Mouse (Mus musculus) midbrain, embryonic 16.5 days (tissue): ENCODE results near the gene Cad. TPM values are rescaled to one million over a fixed set of nuclear protein-coding genes. Genes with fewer than 3 reads are reported as not detected.

ENCODE experiments used
- ATAC-seq: fragments of 200-750 bp; cut with Nextera tagmentation; 2 replicates; pipeline ENCODE4 v1.8.0; 2017; ENCODE audit warnings: moderate TSS enrichment
- H3K27ac ChIP-seq: fragments of 300-500 bp; sonication (generic); 2 replicates; pipeline ENCODE4 v1.5.1; 2014; ENCODE audit warnings: mild to moderate bottlenecking, low read length, mixed read lengths
- H3K27me3 ChIP-seq: fragments of 300-500 bp; sonication (generic); 2 replicates; pipeline ENCODE4 v1.6.1; 2014; ENCODE audit warnings: low read depth, low read length, mixed read lengths; ENCODE audit not compliant: control insufficient read depth, insufficient read depth
- H3K36me3 ChIP-seq: fragments of 300-500 bp; sonication (generic); 2 replicates; pipeline ENCODE4 v1.6.1; 2014; ENCODE audit warnings: mild to moderate bottlenecking, low read length, moderate library complexity, mixed read lengths; ENCODE audit not compliant: control insufficient read depth, insufficient read depth
- H3K4me1 ChIP-seq: fragments of 300-500 bp; sonication (generic); 2 replicates; pipeline ENCODE4 v1.6.1; 2014; ENCODE audit warnings: mild to moderate bottlenecking, low read length, mixed read lengths; ENCODE audit not compliant: control insufficient read depth, insufficient read depth
- H3K4me2 ChIP-seq: fragments of 300-500 bp; sonication (generic); 2 replicates; pipeline ENCODE4 v1.6.1; 2014; ENCODE audit warnings: mild to moderate bottlenecking, low read length, mixed read lengths
- H3K4me3 ChIP-seq: fragments of 300-500 bp; sonication (generic); 2 replicates; pipeline ENCODE4 v1.5.1; 2014; ENCODE audit warnings: low read depth, mild to moderate bottlenecking, low read length, moderate library complexity, mixed read lengths
- H3K9ac ChIP-seq: fragments of 300-500 bp; sonication (generic); 2 replicates; pipeline ENCODE4 v1.6.1; 2014; ENCODE audit warnings: low read depth, low read length, mixed read lengths
- H3K9me3 ChIP-seq: fragments of 300-500 bp; sonication (generic); replicated peaks from 2 replicates; pipeline ENCODE4 v1.6.1; 2014; ENCODE audit warnings: mild to moderate bottlenecking, low read length, mixed read lengths; ENCODE audit not compliant: control insufficient read depth, poor library complexity, severe bottlenecking
- WGBS: fragments of 180-500 bp; shearing (Covaris S2); extraction: QIAGEN DNeasy Blood & Tissue Kit; methylation state at CpG from one replicate; pipeline ENCODE4 v1.1.7; 2014; 5-methylcytosine and 5-hydroxymethylcytosine counted together
- polyA plus RNA-seq: library from polyadenylated mRNA; unstranded; fragments of >200 nt; fragmentation: Nextera tagmentation; extraction: Ambion mirVana; gene quantifications from 2 replicates; pipeline ENCODE4 v1.2.1, GENCODE M21; 2015

Gene Cad
- polyA plus RNA-seq, 1 experiment from 2014 or later: 14.8 TPM

DNA sequence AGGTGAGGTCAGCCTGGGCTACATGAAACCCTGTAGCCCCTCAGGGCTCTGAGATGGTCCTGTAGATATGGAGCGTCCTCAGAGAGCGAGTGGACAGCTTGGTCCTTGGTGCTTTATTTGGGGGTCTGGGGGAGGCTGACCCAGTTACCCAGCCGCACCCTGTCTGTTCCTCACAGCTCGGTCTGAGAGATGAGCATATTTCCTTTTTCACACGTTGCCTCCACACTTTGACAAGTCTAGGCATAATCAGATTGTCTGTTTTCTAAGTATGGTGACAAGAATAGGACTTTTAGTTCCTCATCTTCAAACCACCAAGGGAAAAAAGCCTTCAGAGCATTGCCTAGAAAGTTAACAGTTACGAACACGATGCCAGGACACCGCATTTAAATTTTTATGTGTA, 66.5 kb downstream of the Cad start:
- Histone ChIP-seq H3K4me3 (no peak overlapping the region), H3K9me3 (no peaks in the 10 kb centered on the region), H3K27me3 (no peaks in the 10 kb centered on the region), H3K4me1 (no peaks in the 10 kb centered on the region), H3K27ac (no peak overlapping the region), H3K4me2 (no peak overlapping the region), H3K9ac (no peak overlapping the region), H3K36me3 (no peaks in the 10 kb centered on the region)
- no peak for ATAC-seq
- 88% methylated on average over 8 of the region's 8 CpGs for WGBS

GRCm38 (mm10) chr5:31123481-31123880, 68.9 kb downstream of the Cad start:
- no peak for ATAC-seq
- Histone ChIP-seq H3K4me1 (no peaks in the 10 kb centered on the region), H3K36me3 (no peaks in the 10 kb centered on the region), H3K9me3 (no peaks in the 10 kb centered on the region), H3K9ac (no peak overlapping the region), H3K4me2 (no peak overlapping the region), H3K27me3 (no peaks in the 10 kb centered on the region), H3K4me3 (no peak overlapping the region), H3K27ac (no peak overlapping the region)
- WGBS: 47% methylated on average over 2 of the region's 2 CpGs

- no peak overlapping the region for H3K4me3 ChIP-seq
- no peak overlapping the region for H3K9ac ChIP-seq
- H3K4me1 ChIP-seq: no peaks in the 10 kb centered on the region
- no peaks in the 10 kb centered on the region for H3K9me3 ChIP-seq
- H3K4me2 ChIP-seq: no peak overlapping the region
- H3K27me3 ChIP-seq: peaks cover 3% of the 10 kb centered on the region; the same call in 1 of the 2 replicates
- H3K27ac ChIP-seq: no peak overlapping the region
- H3K36me3 ChIP-seq: no peaks in the 10 kb centered on the region
- 45% methylated on average over 5 of the region's 5 CpGs for WGBS
- ATAC-seq: no peak
These were observed 71.5 kb downstream of the Cad start for GRCm38 (mm10) chr5:31126050-31126449.

Other genes starting within 250 kb of the Cad start
- gene Mapre3, start 240.1 kb upstream of the Cad start, polyA plus RNA-seq: 162 and 172 TPM in 2 replicates
- gene Tmem214, start 186.8 kb upstream of the Cad start, polyA plus RNA-seq: 67.5 and 69.7 TPM in 2 replicates
- gene Agbl5, start 166.1 kb upstream of the Cad start, polyA plus RNA-seq: 24.1 and 24.5 TPM in 2 replicates
- 202 and 215 TPM in 2 replicates for gene Ost4, start 147.0 kb upstream of the Cad start, polyA plus RNA-seq
- 11.7 and 12.3 TPM in 2 replicates for gene Emilin1, start 141.4 kb upstream of the Cad start, polyA plus RNA-seq
- 9.6 and 9.9 TPM in 2 replicates for gene Khk, start 133.3 kb upstream of the Cad start, polyA plus RNA-seq
- gene Cgref1, start 109.2 kb upstream of the Cad start, polyA plus RNA-seq: 68.2 and 86.8 TPM in 2 replicates
- gene Preb, start 94.4 kb upstream of the Cad start, polyA plus RNA-seq: 102 and 105 TPM in 2 replicates
- not detected in 2 replicates for gene Tcf23, start 86.1 kb upstream of the Cad start, polyA plus RNA-seq
- 171 and 182 TPM in 2 replicates for gene Atraid, start 6.5 kb upstream of the Cad start, polyA plus RNA-seq
- gene Slc5a6, start 5.9 kb upstream of the Cad start, polyA plus RNA-seq: 29.4 and 30.3 TPM in 2 replicates
- not detected in 2 replicates for gene Dnajc5g, start 51.5 kb downstream of the Cad start, polyA plus RNA-seq
- gene Slc30a3, start 53.5 kb downstream of the Cad start, polyA plus RNA-seq: 15.6 and 18.0 TPM in 2 replicates
- not detected in 2 replicates for gene Trim54, start 61.9 kb downstream of the Cad start, polyA plus RNA-seq
- not detected in 2 replicates for gene Ucn, start 84.0 kb downstream of the Cad start, polyA plus RNA-seq
- 48.1 and 54.2 TPM in 2 replicates for gene Mpv17, start 99.5 kb downstream of the Cad start, polyA plus RNA-seq
- 1.9 and 2.8 TPM in 2 replicates for gene Gm29609, start 125.1 kb downstream of the Cad start, polyA plus RNA-seq
- gene Gtf3c2, start 125.4 kb downstream of the Cad start, polyA plus RNA-seq: 61.7 and 63.6 TPM in 2 replicates
- gene Snx17, start 138.4 kb downstream of the Cad start, polyA plus RNA-seq: 117 and 125 TPM in 2 replicates
- 81.5 and 93.8 TPM in 2 replicates for gene Eif2b4, start 138.7 kb downstream of the Cad start, polyA plus RNA-seq
- 12.6 and 14.3 TPM in 2 replicates for gene Zfp513, start 147.5 kb downstream of the Cad start, polyA plus RNA-seq
- 183 and 186 TPM in 2 replicates for gene Ppm1g, start 165.9 kb downstream of the Cad start, polyA plus RNA-seq
- 156 and 165 TPM in 2 replicates for gene Nrbp1, start 186.1 kb downstream of the Cad start, polyA plus RNA-seq
- gene Gm9970, start 186.5 kb downstream of the Cad start, polyA plus RNA-seq: 0.62 and 0.71 TPM in 2 replicates
- 2.1 and 2.2 TPM in 2 replicates for gene Krtcap3, start 196.9 kb downstream of the Cad start, polyA plus RNA-seq
- gene Ift172, start 236.3 kb downstream of the Cad start, polyA plus RNA-seq: 32.3 and 40.0 TPM in 2 replicates
- 96.2 and 97.6 TPM in 2 replicates for gene Fndc4, start 241.3 kb downstream of the Cad start, polyA plus RNA-seq
- 0.42 and 1.6 TPM in 2 replicates for gene Gckr, start 242.7 kb downstream of the Cad start, polyA plus RNA-seq